Mouse (Mus musculus): ENCODE measurements around the gene Clstn1.
A peak's percentile ranks its signal among the peaks of the same experiment; 100 is the strongest.

Clstn1 gene

DNA sequence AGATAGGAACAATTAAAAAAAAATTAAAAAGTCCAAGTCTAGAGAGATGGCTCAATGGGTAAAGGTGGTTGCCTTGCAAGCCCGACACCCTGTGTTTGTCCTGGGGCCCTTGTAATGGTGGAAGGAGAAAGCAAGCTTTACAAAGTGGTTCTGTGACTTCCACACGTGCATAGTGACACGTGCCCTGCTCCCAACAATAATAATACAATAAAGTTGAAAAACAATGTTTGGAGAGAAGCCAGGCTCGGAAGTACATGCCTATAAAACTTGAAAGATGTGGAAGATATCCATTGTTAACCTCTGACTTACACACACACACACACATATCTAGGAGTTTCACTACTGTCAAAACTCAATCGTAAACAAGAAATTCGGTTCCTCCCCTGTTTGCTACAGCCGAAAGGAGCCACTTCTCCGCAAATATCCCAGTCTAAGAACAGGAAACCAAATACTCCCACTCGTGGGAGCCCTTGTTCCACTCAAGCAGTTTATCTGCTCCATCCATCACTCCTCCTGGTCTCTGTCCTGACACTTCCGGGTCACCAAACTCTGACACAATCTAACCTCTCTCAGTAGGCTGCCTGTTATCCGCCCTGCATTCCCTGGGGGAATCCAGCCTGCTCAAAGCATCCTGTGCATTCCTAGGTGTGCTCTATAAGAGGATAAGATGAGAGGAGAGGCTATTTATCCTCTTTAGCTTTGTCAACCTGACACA, 92.9 kb downstream of the Clstn1 start:
- no peak for DNase-seq

DNA sequence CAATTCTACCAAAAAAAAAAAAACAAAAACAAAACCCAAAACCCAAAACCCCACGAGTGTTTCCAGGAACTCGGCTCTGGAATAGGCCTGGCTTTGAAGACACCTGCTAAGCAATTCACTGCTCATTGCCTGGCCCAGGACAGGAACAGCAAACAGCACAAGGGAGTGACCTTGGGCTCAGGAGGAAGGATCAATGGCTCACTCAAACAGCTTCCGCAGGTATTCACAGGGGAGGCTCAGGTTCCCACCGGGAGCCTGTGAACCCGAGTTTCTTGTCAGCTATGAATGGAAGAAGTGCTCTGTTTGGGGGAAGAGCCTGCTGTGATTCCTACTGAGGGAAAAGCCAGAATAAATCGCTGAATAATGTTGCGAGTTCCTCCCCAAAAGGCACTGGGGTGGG, 97.6 kb downstream of the Clstn1 start:
- DNase-seq = no peak

DNA sequence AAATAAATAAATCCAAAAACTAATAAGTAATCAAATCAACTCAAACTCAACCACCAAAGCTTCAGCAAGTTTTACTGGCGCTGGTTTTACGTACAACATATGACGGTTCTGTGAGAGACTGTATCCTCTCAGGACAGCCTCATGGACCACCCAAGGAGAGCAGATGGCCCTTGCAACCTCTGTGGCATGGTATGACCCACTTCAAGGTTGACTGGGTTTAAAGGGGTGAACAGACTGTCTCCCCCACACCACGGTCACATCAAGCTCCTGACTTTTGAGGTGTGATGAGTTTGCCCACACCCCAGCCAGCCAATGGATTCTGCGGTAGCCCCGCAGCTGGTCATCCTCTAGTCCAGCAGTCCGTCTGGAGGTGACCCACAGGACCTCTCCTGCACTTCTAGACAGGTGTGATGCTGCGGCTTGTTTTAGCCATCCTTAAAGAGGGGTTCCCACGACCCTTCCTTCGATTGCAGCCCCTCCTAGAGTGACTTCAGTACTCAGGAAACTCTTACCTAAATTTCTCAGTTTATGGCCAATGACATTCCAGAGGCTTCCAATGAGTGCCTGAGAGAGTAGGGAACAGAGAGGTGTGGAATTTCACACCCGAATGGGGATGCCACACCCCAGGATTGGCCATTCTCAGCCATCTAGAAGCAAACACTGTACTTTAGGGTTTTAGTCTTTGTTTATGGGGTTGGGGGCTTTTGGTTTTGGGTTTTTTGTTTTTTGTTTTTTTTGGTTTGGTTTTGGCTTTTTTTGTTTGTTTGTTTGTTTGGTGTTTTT, 98.8 kb downstream of the Clstn1 start:
- no peak for DNase-seq

DNA sequence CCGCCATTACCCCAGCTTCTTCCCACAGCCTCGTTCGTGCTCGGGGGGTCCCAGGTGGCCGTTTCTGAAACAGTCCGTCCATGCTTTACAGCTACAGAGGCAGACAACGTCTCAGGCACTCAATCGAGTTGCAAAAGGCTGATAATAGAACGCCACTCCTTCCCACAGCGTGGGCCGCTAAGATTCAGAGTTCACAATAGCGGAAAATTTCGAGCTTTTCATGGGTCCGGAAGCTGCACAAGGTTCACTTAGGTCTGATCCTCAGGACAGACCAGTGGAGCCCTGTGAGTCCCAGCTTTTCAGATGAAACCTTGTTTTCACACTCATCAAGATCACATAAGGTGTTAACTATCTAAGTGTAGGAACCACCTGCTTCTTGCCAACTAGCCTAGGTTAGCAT, 102.6 kb downstream of the Clstn1 start:
- DNase-seq = no peak

- DNase-seq = no peak
These were observed 103.8 kb downstream of the Clstn1 start for GRCm38 (mm10) chr4:149689822-149690700.

- DNase-seq = no peak
These were observed 104.6 kb downstream of the Clstn1 start for GRCm38 (mm10) chr4:149690828-149691280.

GRCm38 (mm10) chr4:149691368-149691767, 105.1 kb downstream of the Clstn1 start:
- DNase-seq = no peak

DNA sequence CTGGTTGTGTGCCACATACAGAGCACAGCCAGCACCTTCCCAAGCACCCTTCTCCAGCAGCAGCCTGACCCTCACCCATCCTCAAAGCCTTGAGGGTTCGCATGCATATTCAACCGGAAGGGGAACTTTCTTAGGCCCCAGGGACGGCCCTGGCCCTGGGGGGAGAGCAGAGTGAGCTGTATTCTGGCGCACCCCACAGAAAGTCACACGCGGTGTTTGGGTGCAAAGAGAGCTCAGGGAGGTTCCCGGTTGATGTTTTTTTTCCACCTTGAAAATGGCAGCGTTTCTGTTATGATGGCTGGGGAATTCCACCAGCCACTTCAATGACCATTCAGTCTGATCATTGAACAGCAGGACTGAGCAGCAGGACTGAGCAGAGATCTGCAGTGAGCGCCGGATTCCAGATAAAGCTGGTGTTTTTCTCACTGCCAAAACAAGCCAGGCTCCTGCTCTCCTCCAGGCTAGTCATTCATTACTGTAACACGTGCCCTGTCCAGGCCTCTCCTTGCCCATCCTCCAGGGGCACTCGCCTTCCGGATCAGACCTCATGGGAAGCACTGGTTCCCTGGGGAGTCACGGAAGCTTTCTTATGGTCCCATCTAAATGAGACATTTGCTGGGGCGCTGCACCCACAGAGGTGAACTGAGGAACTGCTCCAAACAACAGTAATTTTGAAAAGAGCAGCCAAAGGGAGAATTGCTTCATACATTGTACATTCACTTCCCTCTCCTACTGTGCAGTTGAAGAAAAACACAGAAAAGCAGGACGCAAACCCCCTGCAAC, 110.1 kb downstream of the Clstn1 start:
- no peak for DNase-seq

GRCm38 (mm10) chr4:149697506-149698196, 111.4 kb downstream of the Clstn1 start:
- no peak for DNase-seq

DNA sequence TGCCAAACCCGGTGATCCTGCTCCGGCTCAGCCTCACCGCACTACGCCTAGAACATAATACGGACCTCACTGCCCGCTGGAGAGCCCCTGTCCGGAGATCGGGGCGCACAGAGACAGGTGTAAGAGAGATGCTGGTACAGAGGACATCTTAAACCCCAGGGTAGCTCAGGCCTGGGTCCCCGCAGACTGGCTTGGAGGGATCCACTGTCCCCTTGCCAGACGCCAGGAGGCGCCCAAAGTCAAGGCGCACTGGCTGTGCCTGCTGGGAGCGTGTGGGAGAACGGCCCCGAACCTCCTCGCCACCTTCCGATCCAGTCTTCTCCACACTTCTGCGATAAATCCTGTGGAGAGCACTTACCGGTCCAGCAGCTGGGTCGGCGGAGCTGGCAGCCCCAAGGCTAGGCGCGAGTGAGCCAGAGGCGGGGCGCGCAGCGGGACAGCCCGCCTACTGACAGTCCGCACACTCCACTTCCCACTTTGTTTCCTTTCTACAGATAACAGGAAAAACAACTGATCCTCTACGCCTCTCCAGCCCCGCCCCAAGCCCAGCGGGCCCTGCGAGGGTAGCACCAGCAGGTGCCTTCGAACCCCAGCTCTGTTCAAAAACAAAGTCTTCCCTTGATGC, 112.0 kb downstream of the Clstn1 start:
- peak; percentile 27 for DNase-seq

Data from right cerebral cortex, adult 18-20 months (tissue).